Mouse (Mus musculus) heart, postnatal 0 days (tissue): ENCODE data around the gene Olfr461.

Experiments
- CTCF ChIP-seq: IDR thresholded peaks from 2 replicates; pipeline ENCODE4 v1.5.1; 2016; ENCODE audit warnings: antibody characterized with exemption, control low read depth, low read depth
- EP300 ChIP-seq: IDR thresholded peaks from 2 replicates; pipeline ENCODE4 v1.6.1; 2016; ENCODE audit warnings: antibody characterized with exemption, low read depth

GRCm38 (mm10) chr6:40573618-40574017, 18.8 kb upstream of the Olfr461 start:
- TF ChIP-seq EP300 (no peak), CTCF (no peak)
